Mouse (Mus musculus) stomach, postnatal 0 days (tissue): Measurements from ENCODE around the gene Heatr5b. TPM values are rescaled to one million over a fixed set of nuclear protein-coding genes. Genes with fewer than 3 reads are reported as not detected.

Source experiments
- ATAC-seq: fragments of 200-750 bp; cut with Nextera tagmentation; 2 replicates; pipeline ENCODE4 v1.8.0; 2017; ENCODE audit not compliant: low FRiP score, low TSS enrichment
- DNase-seq: peaks from one replicate; pipeline ENCODE4 v3.0.0-alpha.2; 2016; ENCODE audit warnings: low spot score
- H3K27ac ChIP-seq: fragments of 300-500 bp; sonication (generic); replicated peaks from 2 replicates; pipeline ENCODE4 v1.5.1; 2014; ENCODE audit warnings: mild to moderate bottlenecking, control low read depth
- H3K27me3 ChIP-seq: fragments of 300-500 bp; sonication (generic); 2 replicates; pipeline ENCODE4 v1.6.1; 2014; ENCODE audit warnings: low read length; ENCODE audit not compliant: control insufficient read depth, insufficient read depth
- H3K36me3 ChIP-seq: fragments of 300-500 bp; sonication (generic); 2 replicates; pipeline ENCODE4 v1.6.1; 2014; ENCODE audit warnings: low read length, mixed read lengths; ENCODE audit not compliant: control insufficient read depth, insufficient read depth
- H3K4me1 ChIP-seq: fragments of 300-500 bp; sonication (generic); replicated peaks from 2 replicates; pipeline ENCODE4 v1.6.1; 2014; ENCODE audit warnings: antibody characterized with exemption; ENCODE audit not compliant: control insufficient read depth, insufficient read depth
- H3K4me2 ChIP-seq: fragments of 300-500 bp; sonication (generic); replicated peaks from 2 replicates; pipeline ENCODE4 v1.6.1; 2014; ENCODE audit warnings: low read depth, mild to moderate bottlenecking, control low read depth, moderate library complexity
- H3K4me3 ChIP-seq: fragments of 300-500 bp; sonication (generic); 2 replicates; pipeline ENCODE4 v1.5.1; 2014; ENCODE audit warnings: low read depth, low read length, control low read depth
- H3K9ac ChIP-seq: fragments of 300-500 bp; sonication (generic); 2 replicates; pipeline ENCODE4 v1.6.1; 2014; ENCODE audit warnings: mild to moderate bottlenecking, low read length, control low read depth, mixed read lengths
- H3K9me3 ChIP-seq: fragments of 300-500 bp; sonication (generic); 2 replicates; pipeline ENCODE4 v1.6.1; 2016; ENCODE audit warnings: low read length; ENCODE audit not compliant: control insufficient read depth
- CTCF ChIP-seq: IDR thresholded peaks from 2 replicates; pipeline ENCODE4 v1.5.1; 2016; ENCODE audit warnings: antibody characterized with exemption, low read depth, mild to moderate bottlenecking, moderate library complexity
- EP300 ChIP-seq: optimal IDR thresholded peaks from 2 replicates; pipeline ENCODE3; 2016; ENCODE audit warnings: antibody characterized with exemption
- WGBS: fragments of 180-500 bp; shearing (Covaris S2); extraction: QIAGEN DNeasy Blood & Tissue Kit; methylation state at CpG from one replicate; pipeline ENCODE4 v1.1.7; 2014; 5-methylcytosine and 5-hydroxymethylcytosine counted together
- polyA plus RNA-seq: library from polyadenylated mRNA; unstranded; fragments of >200 nt; fragmentation: Nextera tagmentation; extraction: Ambion mirVana; gene quantifications from 2 replicates; pipeline ENCODE4 v1.2.1, GENCODE M21; 2015

Heatr5b gene
- polyA plus RNA-seq, 1 experiment from 2014 or later = 3.7 TPM

DNA sequence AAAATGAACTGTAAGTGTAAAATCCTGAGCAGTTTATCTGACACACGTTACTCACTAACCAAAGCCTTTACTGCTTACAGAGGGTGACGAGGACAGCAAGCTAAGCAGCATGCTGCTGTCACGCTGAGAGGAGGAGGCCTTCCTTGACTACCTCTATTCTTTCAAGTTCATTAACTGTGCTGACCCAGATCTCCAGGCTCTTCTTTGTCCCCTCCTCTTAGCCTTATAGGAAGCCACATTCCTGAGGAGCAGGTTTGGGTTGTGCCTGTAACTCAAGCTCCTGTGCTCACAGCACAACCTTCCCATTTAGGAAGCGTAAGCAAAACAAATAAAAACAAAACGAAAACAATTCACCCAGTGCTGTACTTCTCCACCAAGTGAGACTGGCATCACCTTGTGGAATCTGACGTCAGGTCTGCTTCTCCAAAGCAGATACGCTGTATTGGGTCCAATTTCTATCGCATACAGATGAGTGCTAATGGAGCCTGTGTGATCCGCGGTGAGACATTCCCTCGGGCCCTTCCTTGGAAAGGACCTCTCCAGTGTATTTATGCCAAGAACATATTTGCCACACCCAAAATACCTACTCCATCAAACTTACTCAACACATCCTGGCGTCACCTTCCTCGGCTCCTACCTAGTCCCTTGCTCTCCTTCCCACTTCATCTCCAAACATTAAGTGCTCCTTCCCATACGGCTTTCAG lies 108.3 kb downstream of the Heatr5b start:
- ATAC-seq = peak; percentile 45; the same call in 1 of the 2 replicates
- 58% methylated on average over 14 of the region's 14 CpGs for WGBS

GRCm38 (mm10) chr17:78724461-78725055 lies 110.6 kb downstream of the Heatr5b start:
- Histone ChIP-seq H3K4me1 (no peaks in the 10 kb centered on the region), H3K27ac (no peak overlapping the region), H3K4me3 (no peak overlapping the region), H3K9ac (no peak overlapping the region), H3K9me3 (no peaks in the 10 kb centered on the region), H3K27me3 (no peaks in the 10 kb centered on the region), H3K4me2 (no peak overlapping the region), H3K36me3 (no peaks in the 10 kb centered on the region)
- 28% methylated on average over 6 of the region's 6 CpGs for WGBS
- TF ChIP-seq EP300 (no peak), CTCF (no peak)
- ATAC-seq (no peak), DNase-seq (no peak)

More for the DNA sequence above, 108.3 kb downstream of the Heatr5b start:
- TF ChIP-seq CTCF (no peak), EP300 (no peak)
- Histone ChIP-seq H3K36me3 (no peaks in the 10 kb centered on the region), H3K4me3 (no peak overlapping the region), H3K9me3 (no peaks in the 10 kb centered on the region), H3K27ac (peak overlapping the region; percentile 45; the same call in 1 of the 2 replicates), H3K27me3 (no peaks in the 10 kb centered on the region), H3K4me1 (no peaks in the 10 kb centered on the region), H3K9ac (no peak overlapping the region), H3K4me2 (0 out of 2 replicates have a peak overlapping the region, but pooled peaks have one; percentile 3)
- DNase-seq = no peak

DNA sequence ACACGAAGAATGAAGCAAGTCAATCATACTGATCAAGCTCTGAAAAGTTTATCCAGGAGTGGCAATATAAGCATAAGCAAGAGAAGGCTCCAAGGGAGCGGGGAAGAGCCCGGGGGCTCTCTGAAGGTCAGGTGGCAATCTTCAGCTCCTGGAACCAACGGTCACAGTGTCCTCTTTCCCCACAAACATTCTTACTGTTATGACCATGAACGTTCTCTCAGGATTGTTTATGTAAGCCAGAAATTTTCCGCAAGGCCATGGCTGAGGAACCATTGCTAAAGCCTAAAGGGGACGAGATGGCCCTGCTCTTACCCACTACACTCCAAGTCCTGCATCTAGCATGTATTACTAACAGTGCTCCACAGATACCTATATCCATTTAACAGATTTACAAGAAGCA lies 113.5 kb downstream of the Heatr5b start:
- H3K27ac ChIP-seq = no peak overlapping the region
- H3K27me3 ChIP-seq = no peaks in the 10 kb centered on the region
- TF ChIP-seq CTCF = no peak
- no peak for TF ChIP-seq EP300
- peaks cover 5% of the 10 kb centered on the region; the same call in 1 of the 2 replicates for H3K36me3 ChIP-seq
- 71% methylated on average over 7 of the region's 7 CpGs for WGBS
- DNase-seq (no peak), ATAC-seq (no peak)
- H3K9ac ChIP-seq = no peak overlapping the region
- H3K4me1 ChIP-seq = no peaks in the 10 kb centered on the region
- H3K4me3 ChIP-seq = no peak overlapping the region
- H3K4me2 ChIP-seq = no peak overlapping the region
- H3K9me3 ChIP-seq = no peaks in the 10 kb centered on the region

DNA sequence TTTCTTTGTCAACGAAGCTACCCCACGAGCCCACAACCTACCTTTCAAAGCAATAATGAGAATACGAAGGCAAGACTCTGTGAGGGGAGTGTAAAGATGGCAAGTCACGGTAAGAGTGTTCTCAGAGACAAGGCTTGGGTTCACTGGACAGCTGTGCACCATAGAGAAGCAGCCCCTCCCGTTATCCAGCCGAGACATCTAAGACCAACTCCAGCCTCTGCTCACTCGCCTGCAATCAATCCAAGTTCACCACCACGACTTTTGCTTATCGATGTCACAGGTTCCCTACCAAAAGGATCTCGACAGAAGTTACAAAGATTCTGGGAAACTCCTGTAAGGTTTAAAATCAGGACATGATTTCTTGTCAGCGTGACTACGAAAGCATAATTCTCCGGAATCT lies 116.1 kb downstream of the Heatr5b start:
- Histone ChIP-seq H3K9ac (no peak overlapping the region), H3K4me2 (no peak overlapping the region), H3K27ac (no peak overlapping the region), H3K4me3 (no peak overlapping the region), H3K4me1 (no peaks in the 10 kb centered on the region), H3K27me3 (no peaks in the 10 kb centered on the region), H3K36me3 (peaks cover 5% of the 10 kb centered on the region; the same call in 1 of the 2 replicates), H3K9me3 (no peaks in the 10 kb centered on the region)
- 78% methylated on average over 13 of the region's 13 CpGs for WGBS
- no peak for ATAC-seq
- DNase-seq = no peak
- TF ChIP-seq EP300 = no peak
- TF ChIP-seq CTCF = no peak

GRCm38 (mm10) chr17:78710258-78710657 lies 124.9 kb downstream of the Heatr5b start:
- no peaks in the 10 kb centered on the region for H3K27me3 ChIP-seq
- ATAC-seq = no peak
- no peaks in the 10 kb centered on the region for H3K9me3 ChIP-seq
- H3K4me2 ChIP-seq = no peak overlapping the region
- no peak for DNase-seq
- TF ChIP-seq EP300 (no peak), CTCF (no peak)
- H3K9ac ChIP-seq = no peak overlapping the region
- H3K36me3 ChIP-seq = no peaks in the 10 kb centered on the region; the same call in 1 of the 2 replicates
- H3K4me1 ChIP-seq = no peaks in the 10 kb centered on the region
- H3K27ac ChIP-seq = no peak overlapping the region
- WGBS = 54% methylated on average over 2 of the region's 2 CpGs
- H3K4me3 ChIP-seq = no peak overlapping the region

DNA sequence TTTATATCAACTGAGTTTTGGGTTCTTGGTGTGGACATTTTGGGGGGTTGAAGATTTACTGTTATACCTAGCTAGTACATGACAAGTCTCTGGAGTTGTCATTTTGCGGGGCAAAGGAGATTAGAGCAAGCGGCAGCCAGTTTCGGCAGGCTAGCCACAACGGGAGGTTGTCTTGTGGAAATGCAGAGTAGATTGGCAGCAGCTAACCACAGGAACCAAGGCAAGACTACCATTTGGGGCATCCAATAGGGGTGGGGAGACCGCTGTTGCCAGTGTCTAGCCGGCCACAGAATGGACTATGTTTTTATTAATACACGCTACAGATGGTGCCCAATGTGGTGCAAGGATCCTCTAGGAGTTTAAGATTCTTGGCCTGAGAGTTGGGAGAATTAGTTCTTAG lies 126.7 kb downstream of the Heatr5b start:
- ATAC-seq (no peak), DNase-seq (no peak)
- Histone ChIP-seq H3K36me3 (no peaks in the 10 kb centered on the region; the same call in 1 of the 2 replicates), H3K4me3 (no peak overlapping the region), H3K27ac (no peak overlapping the region), H3K9me3 (no peaks in the 10 kb centered on the region), H3K9ac (no peak overlapping the region), H3K4me1 (no peaks in the 10 kb centered on the region), H3K27me3 (no peaks in the 10 kb centered on the region), H3K4me2 (no peak overlapping the region)
- 87% methylated on average over 7 of the region's 7 CpGs for WGBS
- TF ChIP-seq CTCF (no peak), EP300 (no peak)
